Mouse (Mus musculus) kidney, embryonic 15.5 days (tissue): ENCODE results near the gene Git1. TPM values are rescaled to one million over a fixed set of nuclear protein-coding genes. Genes with fewer than 3 reads are reported as not detected.
A peak's percentile ranks its signal among the peaks of the same experiment; 100 is the strongest.

Experiments
- ATAC-seq: fragments of 200-750 bp; cut with Nextera tagmentation; replicated peaks from 2 replicates; pipeline ENCODE4 v1.8.0; 2017; ENCODE audit warnings: moderate TSS enrichment; ENCODE audit not compliant: low FRiP score
- H3K27ac ChIP-seq: fragments of 300-500 bp; sonication (generic); 2 replicates; pipeline ENCODE4 v1.5.1; 2015; ENCODE audit warnings: mild to moderate bottlenecking, inconsistent platforms
- H3K27me3 ChIP-seq: fragments of 300-500 bp; sonication (generic); 2 replicates; pipeline ENCODE4 v1.6.1; 2015; ENCODE audit warnings: inconsistent platforms
- H3K36me3 ChIP-seq: fragments of 300-500 bp; sonication (generic); 2 replicates; pipeline ENCODE4 v1.6.1; 2015; ENCODE audit warnings: inconsistent platforms
- H3K4me1 ChIP-seq: fragments of 300-500 bp; sonication (generic); 2 replicates; pipeline ENCODE4 v1.6.1; 2015; ENCODE audit warnings: inconsistent platforms
- H3K4me2 ChIP-seq: fragments of 300-500 bp; sonication (generic); 2 replicates; pipeline ENCODE4 v1.6.1; 2015; ENCODE audit warnings: moderate library complexity, mild to moderate bottlenecking, inconsistent platforms
- H3K4me3 ChIP-seq: fragments of 300-500 bp; sonication (generic); replicated peaks from 2 replicates; pipeline ENCODE4 v1.5.1; 2015; ENCODE audit warnings: mild to moderate bottlenecking, inconsistent platforms
- H3K9ac ChIP-seq: fragments of 300-500 bp; sonication (generic); 2 replicates; pipeline ENCODE4 v1.6.1; 2015; ENCODE audit warnings: mild to moderate bottlenecking, inconsistent platforms
- H3K9me3 ChIP-seq: fragments of 300-500 bp; sonication (generic); replicated peaks from 2 replicates; pipeline ENCODE4 v1.6.1; 2016; ENCODE audit warnings: inconsistent platforms
- WGBS: fragments of 180-500 bp; shearing (Covaris S2); methylation state at CpG from one replicate; pipeline ENCODE4 v1.1.7; 2015; ENCODE audit warnings: mixed read lengths; 5-methylcytosine and 5-hydroxymethylcytosine counted together
- polyA plus RNA-seq: library from polyadenylated mRNA; unstranded; fragments of >200 nt; fragmentation: Nextera tagmentation; extraction: Ambion mirVana; gene quantifications from 2 replicates; pipeline ENCODE4 v1.2.1, GENCODE M21; 2015

Git1 gene
- polyA plus RNA-seq, 1 experiment from 2014 or later, result 12.6 TPM

DNA sequence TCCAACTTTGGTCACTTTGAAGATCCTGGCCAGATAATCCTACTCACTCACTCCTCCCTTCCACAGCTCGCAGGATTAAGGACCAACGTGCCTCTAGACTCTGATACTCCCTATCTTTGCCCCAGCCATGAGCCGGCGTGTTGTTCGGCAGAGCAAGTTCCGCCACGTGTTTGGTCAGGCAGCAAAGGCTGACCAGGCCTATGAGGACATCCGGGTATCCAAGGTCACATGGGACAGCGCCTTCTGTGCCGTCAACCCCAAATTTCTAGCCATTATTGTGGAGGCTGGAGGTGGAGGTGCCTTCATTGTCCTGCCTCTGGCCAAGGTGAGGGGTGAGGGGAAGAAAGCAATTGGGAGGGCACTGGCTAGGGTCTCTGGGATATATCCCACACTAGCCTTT lies 29.6 kb upstream of the Git1 start:
- whole genome bisulfite sequencing, result 80% methylated on average over 10 of the region's 10 CpGs
- no peak overlapping the region for H3K27ac ChIP-seq
- H3K9me3 ChIP-seq, result no peaks in the 10 kb centered on the region
- H3K27me3 ChIP-seq, result peaks cover 83% of the 10 kb centered on the region
- H3K9ac ChIP-seq, result no peak overlapping the region
- no peak for ATAC-seq
- H3K4me2 ChIP-seq, result no peak overlapping the region
- peaks cover 28% of the 10 kb centered on the region for H3K4me1 ChIP-seq
- no peaks in the 10 kb centered on the region for H3K36me3 ChIP-seq
- no peak overlapping the region for H3K4me3 ChIP-seq

DNA sequence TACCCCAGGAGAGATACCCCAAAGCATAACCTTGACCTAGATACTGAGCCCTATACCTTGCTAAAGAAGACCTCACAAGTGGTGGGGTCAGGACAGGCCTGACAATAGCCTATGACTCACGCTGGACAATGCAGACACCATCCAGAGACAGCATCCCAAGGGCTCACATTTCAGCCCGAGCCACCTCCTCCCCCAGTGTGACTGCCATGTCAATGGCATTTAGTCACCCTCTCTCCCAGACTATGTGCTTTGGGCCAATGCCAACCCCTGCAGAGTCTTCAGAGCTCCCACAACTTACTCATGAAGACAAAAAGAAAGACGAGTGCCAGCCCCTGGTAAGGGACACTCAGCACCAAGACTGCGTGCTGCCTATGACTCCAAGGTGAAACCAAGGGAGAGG lies 28.7 kb upstream of the Git1 start:
- ATAC-seq, result no peak
- Histone ChIP-seq H3K4me1 (peaks cover 28% of the 10 kb centered on the region), H3K4me2 (no peak overlapping the region), H3K4me3 (no peak overlapping the region), H3K27ac (no peak overlapping the region), H3K36me3 (no peaks in the 10 kb centered on the region), H3K27me3 (peaks cover 89% of the 10 kb centered on the region), H3K9me3 (no peaks in the 10 kb centered on the region), H3K9ac (no peak overlapping the region)
- WGBS, result 47% methylated on average over 4 of the region's 4 CpGs

DNA sequence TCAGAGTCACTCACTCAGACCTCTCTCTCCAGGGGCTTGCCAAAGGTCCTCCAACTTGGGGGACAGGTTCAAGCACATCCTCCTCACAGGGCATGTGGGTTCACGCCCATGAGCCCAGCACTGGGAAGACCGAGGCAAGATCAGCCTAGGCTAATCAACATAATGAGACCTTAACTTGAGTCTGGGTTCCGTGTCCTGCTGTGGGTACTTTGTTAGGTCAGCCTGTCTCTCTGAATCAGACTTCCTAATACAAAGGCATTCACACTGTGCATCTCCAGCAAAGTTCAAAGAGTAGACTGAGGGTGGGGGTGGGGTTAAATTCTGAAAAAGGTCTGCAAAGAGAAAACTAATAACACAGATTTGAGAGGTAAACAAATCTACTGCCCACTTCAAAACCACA lies 28.3 kb upstream of the Git1 start:
- H3K36me3 ChIP-seq, result 0 out of 2 replicates have a peak, but pooled peaks cover under 1% of the 10 kb centered on the region
- WGBS, result 65% methylated on average over 3 of the region's 3 CpGs
- no peak overlapping the region for H3K9ac ChIP-seq
- H3K27me3 ChIP-seq, result peaks cover 89% of the 10 kb centered on the region
- H3K4me3 ChIP-seq, result no peak overlapping the region
- no peak overlapping the region for H3K27ac ChIP-seq
- no peak overlapping the region for H3K4me2 ChIP-seq
- no peak for ATAC-seq
- peaks cover 28% of the 10 kb centered on the region for H3K4me1 ChIP-seq
- H3K9me3 ChIP-seq, result no peaks in the 10 kb centered on the region

- Histone ChIP-seq H3K27ac (no peak overlapping the region), H3K4me1 (peaks cover 28% of the 10 kb centered on the region), H3K4me2 (peak overlapping the region; percentile 49), H3K36me3 (peaks cover 14% of the 10 kb centered on the region), H3K27me3 (peaks cover 76% of the 10 kb centered on the region), H3K4me3 (no peak overlapping the region), H3K9ac (no peak overlapping the region), H3K9me3 (no peaks in the 10 kb centered on the region)
- no peak for ATAC-seq
- WGBS, result 25% methylated on average over 9 of the region's 9 CpGs
Observed at GRCm38 (mm10) chr11:77466544-77466943, 26.8 kb upstream of the Git1 start.

DNA sequence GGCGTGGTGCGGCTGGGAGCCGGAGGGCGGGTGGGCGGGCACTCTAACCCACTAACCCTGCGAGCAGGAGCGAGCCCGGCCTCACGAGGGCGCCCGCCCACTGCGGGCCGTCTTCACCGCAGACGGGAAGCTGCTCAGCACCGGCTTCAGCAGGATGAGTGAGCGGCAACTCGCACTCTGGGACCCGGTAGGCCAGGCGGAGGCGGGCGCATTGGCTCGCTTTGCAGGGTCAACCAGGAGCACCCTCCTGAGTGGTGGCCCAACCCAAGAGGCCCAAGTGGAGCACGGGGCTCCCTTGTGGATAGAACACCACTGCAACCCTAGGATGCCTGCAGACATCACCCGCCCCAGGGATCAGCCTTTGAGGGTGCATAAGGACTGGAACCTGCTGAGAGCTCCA lies 26.2 kb upstream of the Git1 start:
- WGBS, result 5% methylated on average over 25 of the region's 25 CpGs
- H3K27me3 ChIP-seq, result peaks cover 70% of the 10 kb centered on the region
- peaks cover 20% of the 10 kb centered on the region for H3K36me3 ChIP-seq
- H3K27ac ChIP-seq, result no peak overlapping the region
- H3K4me2 ChIP-seq, result peak overlapping the region; percentile 49
- no peak overlapping the region for H3K9ac ChIP-seq
- peak; percentile 52; the same call in 1 of the 2 replicates for ATAC-seq
- H3K9me3 ChIP-seq, result no peaks in the 10 kb centered on the region
- peak overlapping the region; percentile 23 for H3K4me3 ChIP-seq
- H3K4me1 ChIP-seq, result peaks cover 22% of the 10 kb centered on the region

- Histone ChIP-seq H3K27me3 (peaks cover 64% of the 10 kb centered on the region), H3K27ac (no peak overlapping the region), H3K4me2 (peak overlapping the region; percentile 49), H3K4me3 (peak overlapping the region; percentile 19), H3K9ac (0 out of 2 replicates have a peak overlapping the region, but pooled peaks have one; percentile 26), H3K36me3 (peaks cover 26% of the 10 kb centered on the region), H3K9me3 (no peaks in the 10 kb centered on the region), H3K4me1 (peaks cover 17% of the 10 kb centered on the region)
- 19% methylated on average over 20 of the region's 20 CpGs for WGBS
- ATAC-seq, result no peak
Observed at GRCm38 (mm10) chr11:77467784-77468183, 25.6 kb upstream of the Git1 start.

DNA sequence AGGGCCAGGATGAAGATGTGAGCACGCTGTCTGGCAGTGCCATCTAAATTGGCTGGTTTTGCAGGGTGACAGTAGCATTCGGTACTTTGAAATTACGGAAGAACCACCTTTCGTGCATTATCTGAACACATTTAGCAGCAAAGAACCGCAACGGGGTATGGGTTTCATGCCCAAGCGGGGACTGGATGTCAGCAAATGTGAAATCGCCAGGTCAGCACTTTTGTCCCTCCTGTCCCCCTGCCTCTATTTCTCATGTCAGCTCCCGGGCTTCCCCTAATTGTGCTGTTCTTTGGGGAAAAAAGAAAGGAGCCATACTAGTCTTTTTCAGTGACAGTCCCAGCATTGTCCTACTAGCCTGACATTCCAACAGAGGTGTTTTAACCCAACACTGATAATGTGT lies 25.0 kb upstream of the Git1 start:
- Histone ChIP-seq H3K4me3 (no peak overlapping the region), H3K27ac (no peak overlapping the region), H3K36me3 (peaks cover 31% of the 10 kb centered on the region), H3K4me1 (peaks cover 14% of the 10 kb centered on the region), H3K9ac (no peak overlapping the region), H3K4me2 (no peak overlapping the region), H3K27me3 (peaks cover 58% of the 10 kb centered on the region), H3K9me3 (no peaks in the 10 kb centered on the region)
- 86% methylated on average over 9 of the region's 9 CpGs for WGBS
- no peak for ATAC-seq

DNA sequence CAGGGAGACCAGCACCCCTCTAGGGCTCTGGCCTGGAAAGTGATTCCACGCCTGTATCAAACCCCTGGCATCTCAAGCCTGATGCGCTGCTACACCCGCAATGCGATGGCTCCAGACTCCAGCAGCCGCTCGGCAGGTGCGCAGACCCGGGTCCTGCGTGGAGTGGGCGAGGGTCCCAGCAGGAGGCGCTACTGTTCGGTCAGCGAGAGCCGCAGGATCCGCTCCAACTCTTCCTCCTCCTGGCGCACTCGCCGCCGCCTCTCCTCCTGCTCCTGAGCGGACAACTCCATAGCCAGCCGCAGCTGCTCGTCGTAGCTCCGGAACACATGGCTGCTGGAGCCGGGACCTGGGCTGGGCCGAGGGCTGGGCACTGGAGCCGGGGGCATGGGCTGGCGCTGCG lies 22.0 kb upstream of the Git1 start:
- Histone ChIP-seq H3K9me3 (no peaks in the 10 kb centered on the region), H3K36me3 (peaks cover 45% of the 10 kb centered on the region), H3K4me1 (peaks cover 14% of the 10 kb centered on the region), H3K27me3 (peaks cover 30% of the 10 kb centered on the region), H3K4me2 (no peak overlapping the region), H3K9ac (no peak overlapping the region), H3K4me3 (no peak overlapping the region), H3K27ac (no peak overlapping the region)
- no peak for ATAC-seq
- 68% methylated on average over 27 of the region's 29 CpGs for WGBS

DNA sequence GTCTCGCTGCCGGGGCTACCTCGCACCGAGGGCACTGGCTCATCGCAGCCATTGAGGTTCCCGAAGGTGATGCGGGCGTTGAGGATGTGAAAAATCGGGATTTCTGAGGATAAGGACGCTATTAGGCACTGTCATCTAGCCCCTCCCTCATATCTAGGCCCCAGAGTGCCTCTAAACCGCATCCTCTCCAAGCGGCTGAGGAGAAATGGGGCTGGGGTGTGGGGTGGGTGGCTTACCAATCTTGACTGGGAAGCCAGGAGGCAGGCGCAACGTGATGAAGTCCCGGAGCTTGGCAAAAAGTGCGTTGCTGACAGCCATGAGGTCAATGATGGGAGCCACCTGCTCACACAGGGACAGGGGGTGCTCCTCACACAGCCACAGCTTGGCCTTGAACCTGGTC lies 20.6 kb upstream of the Git1 start:
- Histone ChIP-seq H3K4me2 (no peak overlapping the region), H3K36me3 (peaks cover 45% of the 10 kb centered on the region), H3K4me1 (peaks cover 6% of the 10 kb centered on the region), H3K27ac (no peak overlapping the region), H3K9me3 (no peaks in the 10 kb centered on the region), H3K4me3 (no peak overlapping the region), H3K9ac (no peak overlapping the region), H3K27me3 (peaks cover 16% of the 10 kb centered on the region)
- no peak for ATAC-seq
- 89% methylated on average over 16 of the region's 16 CpGs for WGBS

DNA sequence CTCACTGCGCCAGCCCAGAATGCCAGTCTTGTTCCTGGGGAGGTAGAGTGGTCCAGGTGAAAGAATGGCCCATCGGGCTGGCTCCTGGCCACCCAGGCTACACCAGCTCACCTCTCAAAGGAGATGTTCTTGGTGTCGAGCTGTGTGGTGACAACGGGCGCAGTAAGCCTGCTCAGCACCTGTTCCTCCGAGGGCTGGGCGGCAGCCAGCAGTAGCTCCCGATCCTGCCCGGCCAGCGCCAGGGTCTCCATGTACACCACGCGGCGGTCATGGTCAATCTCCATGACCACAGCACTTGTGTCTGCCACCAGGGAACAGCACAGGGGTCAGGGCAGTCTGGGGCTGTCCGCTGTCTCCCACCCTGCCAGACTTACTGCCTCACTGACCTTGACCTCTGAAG lies 17.1 kb upstream of the Git1 start:
- H3K27ac ChIP-seq, result 0 out of 2 replicates have a peak overlapping the region, but pooled peaks have one; percentile 32
- no peak overlapping the region for H3K4me2 ChIP-seq
- ATAC-seq, result no peak
- peaks cover 34% of the 10 kb centered on the region for H3K36me3 ChIP-seq
- WGBS, result 92% methylated on average over 14 of the region's 14 CpGs
- no peaks in the 10 kb centered on the region for H3K9me3 ChIP-seq
- no peaks in the 10 kb centered on the region for H3K27me3 ChIP-seq
- H3K9ac ChIP-seq, result no peak overlapping the region
- no peak overlapping the region for H3K4me3 ChIP-seq
- 0 out of 2 replicates have a peak, but pooled peaks cover 4% of the 10 kb centered on the region for H3K4me1 ChIP-seq

DNA sequence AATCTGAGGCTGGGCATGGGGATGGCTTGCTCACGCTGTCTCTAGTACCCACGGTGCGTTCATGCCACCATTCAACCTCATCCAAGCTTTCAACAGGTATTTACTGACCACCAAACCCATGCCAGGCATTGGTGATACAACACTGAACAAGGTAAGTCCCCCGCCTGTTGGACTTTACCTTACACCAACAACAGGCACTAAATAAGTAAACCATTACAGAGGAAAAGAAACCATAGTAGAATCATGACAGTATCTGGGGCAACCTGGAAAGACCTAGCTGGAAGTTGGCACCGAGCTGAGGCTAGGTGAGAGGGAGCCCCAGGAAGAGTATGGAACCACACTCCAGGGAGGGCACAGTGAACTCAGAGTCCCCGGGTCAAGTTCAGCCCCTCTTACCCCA lies 16.5 kb upstream of the Git1 start:
- 89% methylated on average over 6 of the region's 6 CpGs for WGBS

DNA sequence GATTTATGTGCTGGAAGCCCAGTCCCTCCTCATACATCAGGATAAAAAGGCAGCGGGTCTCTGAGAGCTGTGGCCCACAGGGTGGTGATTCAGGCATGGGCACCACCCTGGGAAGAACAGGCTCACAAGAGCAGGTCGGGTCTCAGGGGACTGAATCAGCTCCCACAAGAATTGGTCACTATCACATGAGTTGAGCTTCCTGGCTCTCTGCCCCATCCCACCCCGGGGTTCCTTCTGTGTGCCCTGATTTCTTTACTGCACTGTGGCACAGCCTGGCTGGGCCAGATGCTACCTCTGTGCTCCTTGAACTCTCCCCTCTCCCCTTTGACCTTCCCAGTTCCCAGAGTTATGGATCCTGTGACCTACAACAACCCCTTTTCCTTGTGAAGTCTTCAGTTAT lies 10.3 kb upstream of the Git1 start:
- H3K27me3 ChIP-seq, result no peaks in the 10 kb centered on the region
- H3K36me3 ChIP-seq, result no peaks in the 10 kb centered on the region
- 71% methylated on average over 3 of the region's 3 CpGs for WGBS
- no peaks in the 10 kb centered on the region for H3K9me3 ChIP-seq
- ATAC-seq, result no peak
- no peak overlapping the region for H3K9ac ChIP-seq
- no peak overlapping the region for H3K4me2 ChIP-seq
- H3K4me3 ChIP-seq, result no peak overlapping the region
- H3K4me1 ChIP-seq, result peaks cover 39% of the 10 kb centered on the region
- H3K27ac ChIP-seq, result no peak overlapping the region

More for the DNA sequence above, 16.5 kb upstream of the Git1 start:
- Histone ChIP-seq H3K4me1 (0 out of 2 replicates have a peak, but pooled peaks cover 4% of the 10 kb centered on the region), H3K9me3 (no peaks in the 10 kb centered on the region), H3K27me3 (no peaks in the 10 kb centered on the region), H3K27ac (0 out of 2 replicates have a peak overlapping the region, but pooled peaks have one; percentile 32), H3K9ac (no peak overlapping the region), H3K36me3 (peaks cover 28% of the 10 kb centered on the region), H3K4me3 (no peak overlapping the region), H3K4me2 (no peak overlapping the region)
- ATAC-seq, result 0 out of 2 replicates have a peak, but pooled peaks have one; percentile 38
